Mouse (Mus musculus) liver, postnatal 0 days (tissue): Measurements from ENCODE around the gene Rprd1b. TPM values are rescaled to one million over a fixed set of nuclear protein-coding genes. Genes with fewer than 3 reads are reported as not detected.

Experiments
- ATAC-seq: fragments of 200-750 bp; cut with Nextera tagmentation; 2 replicates; pipeline ENCODE4 v1.8.0; 2017; ENCODE audit warnings: mild to moderate bottlenecking, moderate library complexity
- DNase-seq: peaks from one replicate; pipeline ENCODE4 v3.0.0-alpha.2; 2016
- H3K27ac ChIP-seq: fragments of 300-500 bp; sonication (generic); 2 replicates; pipeline ENCODE4 v1.5.1; 2014; ENCODE audit warnings: antibody characterized with exemption, moderate library complexity, mild to moderate bottlenecking, low read depth
- H3K27me3 ChIP-seq: fragments of 300-500 bp; sonication (generic); 2 replicates; pipeline ENCODE4 v1.6.1; 2014; ENCODE audit warnings: low read length, control low read depth, mixed read lengths; ENCODE audit not compliant: insufficient read depth
- H3K36me3 ChIP-seq: fragments of 300-500 bp; sonication (generic); replicated peaks from 2 replicates; pipeline ENCODE4 v1.6.1; 2014; ENCODE audit warnings: mild to moderate bottlenecking, control low read depth, low read length, moderate library complexity, mixed read lengths; ENCODE audit not compliant: insufficient read depth
- H3K4me1 ChIP-seq: fragments of 300-500 bp; sonication (generic); 2 replicates; pipeline ENCODE4 v1.6.1; 2014; ENCODE audit warnings: antibody characterized with exemption, mild to moderate bottlenecking, control low read depth; ENCODE audit not compliant: insufficient read depth
- H3K4me2 ChIP-seq: fragments of 300-500 bp; sonication (generic); 2 replicates; pipeline ENCODE4 v1.6.1; 2014; ENCODE audit warnings: low read depth, mild to moderate bottlenecking, low read length, moderate library complexity, mixed read lengths
- H3K4me3 ChIP-seq: fragments of 300-500 bp; sonication (generic); 2 replicates; pipeline ENCODE4 v1.5.1; 2014; ENCODE audit warnings: low read depth, low read length
- H3K9ac ChIP-seq: fragments of 300-500 bp; sonication (generic); replicated peaks from 2 replicates; pipeline ENCODE4 v1.6.1; 2014; ENCODE audit warnings: mild to moderate bottlenecking, moderate library complexity
- H3K9me3 ChIP-seq: fragments of 300-500 bp; sonication (generic); 2 replicates; pipeline ENCODE4 v1.6.1; 2016; ENCODE audit warnings: mild to moderate bottlenecking, control low read depth, low read length, mixed read lengths
- CTCF ChIP-seq: sonication (generic); IDR thresholded peaks from 2 replicates; pipeline ENCODE4 v1.5.1; 2016; ENCODE audit warnings: antibody characterized with exemption, low read depth
- EP300 ChIP-seq: IDR thresholded peaks from 2 replicates; pipeline ENCODE4 v1.6.1; 2016; ENCODE audit warnings: antibody characterized with exemption, low read depth, mild to moderate bottlenecking
- WGBS: fragments of 180-500 bp; shearing (Covaris S2); extraction: QIAGEN DNeasy Blood & Tissue Kit; methylation state at CpG from one replicate; pipeline ENCODE4 v1.1.7; 2014; ENCODE audit not compliant: insufficient replicate concordance; 5-methylcytosine and 5-hydroxymethylcytosine counted together
- polyA plus RNA-seq: library from polyadenylated mRNA; unstranded; fragments of >200 nt; fragmentation: Nextera tagmentation; extraction: Ambion mirVana; gene quantifications from 2 replicates; pipeline ENCODE4 v1.2.1, GENCODE M21; 2015

Rprd1b gene
- polyA plus RNA-seq, 1 experiment from 2014 or later, result 17.4 TPM

DNA sequence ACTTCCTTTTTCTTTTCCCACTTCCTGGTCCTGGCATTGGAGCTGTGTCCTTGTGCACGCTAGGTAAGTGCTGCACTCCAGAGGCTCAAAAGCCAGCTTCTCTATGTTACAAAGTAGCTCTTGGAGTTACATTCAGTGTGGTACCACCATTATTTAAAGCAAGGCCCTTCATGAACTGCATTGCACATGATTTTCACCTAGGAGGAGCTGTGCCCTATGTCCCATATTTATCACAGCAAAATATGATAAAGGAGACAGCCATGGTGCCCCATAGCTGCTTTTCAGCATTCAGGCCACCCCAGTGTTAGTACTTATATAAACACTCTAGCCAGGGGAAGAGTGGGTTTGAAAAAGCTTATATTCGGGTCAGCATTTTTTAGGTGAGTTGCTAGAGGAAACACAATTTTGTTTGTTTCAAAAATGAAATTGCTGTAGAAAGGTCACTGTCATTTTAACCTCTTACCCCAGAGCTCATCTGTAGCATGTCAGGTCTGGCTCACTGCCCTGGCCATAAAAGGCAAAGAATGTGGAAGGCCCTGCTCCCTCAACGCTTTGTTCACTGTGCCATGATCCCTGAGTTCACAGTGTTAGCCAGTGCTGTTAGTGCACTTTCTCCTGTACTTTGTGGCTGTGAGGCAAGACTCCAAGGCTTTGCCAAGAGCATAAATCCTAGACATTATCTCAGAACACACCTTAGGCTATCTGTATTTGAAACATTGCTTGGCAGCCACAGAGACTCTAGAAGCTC, 42.8 kb downstream of the Rprd1b start:
- Histone ChIP-seq H3K27me3 (no peaks in the 10 kb centered on the region), H3K4me3 (no peak overlapping the region), H3K27ac (peak overlapping the region; percentile 85), H3K9me3 (no peaks in the 10 kb centered on the region), H3K4me1 (peaks cover 27% of the 10 kb centered on the region), H3K4me2 (no peak overlapping the region), H3K9ac (0 out of 2 replicates have a peak overlapping the region, but pooled peaks have one; percentile 18), H3K36me3 (peaks cover 49% of the 10 kb centered on the region)
- TF ChIP-seq CTCF (0 out of 2 replicates have a peak, but pooled peaks have one; percentile 29), EP300 (no peak)
- ATAC-seq (peak; percentile 79), DNase-seq (no peak)
- WGBS, result 70% methylated on average over 3 of the region's 3 CpGs

DNA sequence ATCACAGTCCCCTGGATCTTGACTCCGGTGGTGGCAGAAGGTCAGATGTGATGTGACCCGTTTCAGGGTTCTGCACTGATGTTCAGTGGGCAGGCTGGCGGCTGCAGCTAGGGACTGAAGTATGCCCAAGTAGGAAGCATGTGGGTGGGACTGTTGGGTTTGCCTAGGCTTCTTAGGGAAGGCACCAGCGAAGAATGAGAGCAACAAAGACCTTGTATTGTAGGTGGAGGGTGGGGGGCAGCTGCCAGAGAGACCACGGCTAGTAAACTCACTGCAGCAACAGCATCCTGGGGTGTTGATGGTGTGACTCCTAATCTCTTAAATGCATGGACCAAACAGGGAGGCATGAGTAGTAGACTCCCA, 43.3 kb downstream of the Rprd1b start:
- H3K9ac ChIP-seq, result no peak overlapping the region
- ATAC-seq (no peak), DNase-seq (no peak)
- no peaks in the 10 kb centered on the region for H3K9me3 ChIP-seq
- H3K4me3 ChIP-seq, result no peak overlapping the region
- peaks cover 32% of the 10 kb centered on the region for H3K4me1 ChIP-seq
- H3K36me3 ChIP-seq, result peaks cover 50% of the 10 kb centered on the region
- H3K27me3 ChIP-seq, result no peaks in the 10 kb centered on the region
- H3K4me2 ChIP-seq, result no peak overlapping the region
- TF ChIP-seq EP300 (no peak), CTCF (no peak)
- peak overlapping the region; percentile 85 for H3K27ac ChIP-seq
- WGBS, result 86% methylated on average over 5 of the region's 5 CpGs

DNA sequence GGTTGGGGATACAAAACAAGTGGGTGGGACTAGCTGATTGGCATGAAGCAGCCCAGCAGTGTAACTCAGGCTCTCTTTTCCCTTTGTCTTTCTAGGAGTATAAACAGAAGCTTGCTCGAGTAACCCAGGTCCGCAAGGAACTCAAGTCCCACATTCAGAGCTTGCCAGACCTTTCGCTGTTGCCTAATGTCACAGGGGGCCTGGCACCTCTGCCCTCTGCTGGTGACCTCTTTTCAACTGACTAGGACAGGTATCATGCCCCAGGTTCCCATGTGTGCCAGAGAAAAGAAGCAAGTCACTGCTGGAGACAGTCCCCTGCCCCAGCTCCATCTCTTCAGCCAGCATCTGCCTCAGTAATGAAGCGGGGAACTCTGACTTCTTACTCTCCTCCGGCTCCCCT, 46.5 kb downstream of the Rprd1b start:
- Histone ChIP-seq H3K4me1 (peaks cover 49% of the 10 kb centered on the region), H3K27ac (no peak overlapping the region), H3K36me3 (peaks cover 50% of the 10 kb centered on the region)

DNA sequence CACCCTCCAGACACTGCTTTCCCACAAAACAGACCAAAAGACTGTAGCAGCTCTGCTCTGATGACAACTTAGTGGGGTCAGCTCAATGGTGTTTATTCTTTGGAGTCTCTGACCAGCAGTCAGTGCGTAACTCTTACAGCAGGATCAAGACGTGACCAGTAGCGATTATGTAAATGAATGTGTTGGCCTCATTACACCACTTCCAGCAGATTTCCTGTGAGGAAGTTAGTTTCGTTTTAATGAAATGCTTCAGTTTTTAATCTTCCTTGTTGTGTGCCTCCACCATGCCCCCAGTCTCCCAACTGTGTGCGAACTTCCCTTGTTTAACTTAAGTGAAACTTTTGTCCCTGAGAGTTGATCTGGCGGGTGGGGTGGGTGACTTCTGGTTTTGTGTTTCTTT, 48.4 kb downstream of the Rprd1b start:
- H3K27me3 ChIP-seq, result no peaks in the 10 kb centered on the region
- H3K4me2 ChIP-seq, result peak overlapping the region; percentile 7; the same call in 1 of the 2 replicates
- H3K4me3 ChIP-seq, result no peak overlapping the region
- peaks cover 43% of the 10 kb centered on the region for H3K4me1 ChIP-seq
- TF ChIP-seq EP300, result no peak
- no peak for TF ChIP-seq CTCF
- DNase-seq (no peak), ATAC-seq (no peak)
- H3K9me3 ChIP-seq, result no peaks in the 10 kb centered on the region
- H3K9ac ChIP-seq, result no peak overlapping the region
- H3K36me3 ChIP-seq, result peaks cover 32% of the 10 kb centered on the region
- H3K27ac ChIP-seq, result peak overlapping the region; percentile 57
- WGBS, result 49% methylated on average over 6 of the region's 6 CpGs

More for the DNA sequence above, 46.5 kb downstream of the Rprd1b start:
- 89% methylated on average over 5 of the region's 5 CpGs for WGBS
- TF ChIP-seq CTCF (peak; percentile 29), EP300 (no peak)
- no peak overlapping the region for H3K4me3 ChIP-seq
- no peaks in the 10 kb centered on the region for H3K27me3 ChIP-seq
- DNase-seq, result no peak
- H3K9me3 ChIP-seq, result no peaks in the 10 kb centered on the region
- H3K4me2 ChIP-seq, result no peak overlapping the region
- no peak overlapping the region for H3K9ac ChIP-seq
- ATAC-seq, result no peak

DNA sequence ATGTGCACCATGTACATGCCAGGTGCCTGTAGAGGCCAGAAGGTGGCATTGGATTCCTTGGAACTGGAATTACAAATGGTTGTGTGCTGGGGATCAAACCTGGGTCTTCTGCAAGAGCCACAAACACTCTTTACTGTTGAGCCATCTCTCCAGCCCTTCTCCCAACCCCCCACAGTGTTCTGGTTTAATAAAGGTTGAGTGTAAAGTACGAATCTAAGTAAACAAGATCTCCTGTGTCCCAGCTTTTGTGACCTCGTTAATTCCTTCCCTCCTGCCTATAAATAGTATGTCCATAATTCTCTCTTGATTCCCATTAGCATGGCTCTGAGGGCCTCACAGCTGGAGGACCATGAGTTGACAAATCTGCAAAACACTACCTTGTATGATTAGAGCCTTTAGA, 49.7 kb downstream of the Rprd1b start:
- TF ChIP-seq EP300, result no peak
- TF ChIP-seq CTCF, result 0 out of 2 replicates have a peak, but pooled peaks have one; percentile 6
- peak overlapping the region; percentile 64 for H3K27ac ChIP-seq
- no peak overlapping the region for H3K4me2 ChIP-seq
- 42% methylated on average over 2 of the region's 2 CpGs for WGBS
- no peak overlapping the region for H3K9ac ChIP-seq
- peaks cover 24% of the 10 kb centered on the region for H3K36me3 ChIP-seq
- no peak overlapping the region for H3K4me3 ChIP-seq
- DNase-seq (no peak), ATAC-seq (peak; percentile 36)
- H3K27me3 ChIP-seq, result no peaks in the 10 kb centered on the region
- no peaks in the 10 kb centered on the region for H3K9me3 ChIP-seq
- H3K4me1 ChIP-seq, result peaks cover 31% of the 10 kb centered on the region

DNA sequence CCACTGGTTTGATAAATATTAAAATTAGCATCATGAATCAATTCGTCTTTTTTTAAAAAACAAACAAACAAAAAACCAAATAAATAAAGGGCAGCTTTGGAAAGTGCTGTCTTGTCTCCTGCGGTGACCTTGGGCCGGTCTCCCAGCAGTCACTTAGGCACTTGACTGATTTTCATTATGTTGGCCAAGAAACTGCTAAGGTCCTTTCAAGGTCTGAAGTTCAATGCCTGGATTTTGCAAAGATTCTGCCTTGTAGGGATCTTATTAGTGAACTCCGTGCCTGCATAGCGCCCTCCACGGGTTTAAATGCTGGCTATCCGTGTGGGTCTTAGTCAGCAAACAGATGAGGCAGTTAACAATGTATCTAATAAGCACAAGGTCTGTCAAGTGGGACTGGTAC, 50.7 kb downstream of the Rprd1b start:
- no peak for DNase-seq
- no peak for TF ChIP-seq EP300
- no peak for TF ChIP-seq CTCF
- H3K27ac ChIP-seq, result no peak overlapping the region

More for the DNA sequence above, 50.7 kb downstream of the Rprd1b start:
- Histone ChIP-seq H3K27me3 (no peaks in the 10 kb centered on the region), H3K4me2 (no peak overlapping the region), H3K4me1 (peaks cover 29% of the 10 kb centered on the region), H3K36me3 (peaks cover 21% of the 10 kb centered on the region), H3K4me3 (no peak overlapping the region), H3K9me3 (no peaks in the 10 kb centered on the region), H3K9ac (no peak overlapping the region)
- no peak for ATAC-seq
- WGBS, result 81% methylated on average over 7 of the region's 7 CpGs
